Mouse (Mus musculus) limb, embryonic 13.5 days (tissue): ENCODE results near the gene Clec4b2. TPM values are rescaled to one million over a fixed set of nuclear protein-coding genes. Genes with fewer than 3 reads are reported as not detected.
"Not testable (repeated sequence)": the region's sequence is repeated elsewhere in the genome, so short reads cannot be mapped to it uniquely, and the experiment has no call there.

Source experiments
- ATAC-seq: fragments of 200-750 bp; cut with Nextera tagmentation; 2 replicates; pipeline ENCODE4 v1.8.0; 2017; ENCODE audit warnings: low read depth, moderate number of reproducible peaks, moderate TSS enrichment; ENCODE audit not compliant: low FRiP score
- H3K27ac ChIP-seq: fragments of 300-500 bp; sonication (generic); 2 replicates; pipeline ENCODE4 v1.5.1; 2015; ENCODE audit warnings: inconsistent platforms, mild to moderate bottlenecking, moderate library complexity
- H3K27me3 ChIP-seq: fragments of 300-500 bp; sonication (generic); 2 replicates; pipeline ENCODE4 v1.6.1; 2015; ENCODE audit warnings: mild to moderate bottlenecking, inconsistent platforms
- H3K36me3 ChIP-seq: fragments of 300-500 bp; sonication (generic); 2 replicates; pipeline ENCODE4 v1.6.1; 2015; ENCODE audit warnings: inconsistent platforms, mild to moderate bottlenecking, moderate library complexity
- H3K4me1 ChIP-seq: fragments of 300-500 bp; sonication (generic); 2 replicates; pipeline ENCODE4 v1.6.1; 2015; ENCODE audit warnings: inconsistent platforms
- H3K4me2 ChIP-seq: fragments of 300-500 bp; sonication (generic); replicated peaks from 2 replicates; pipeline ENCODE4 v1.6.1; 2015; ENCODE audit warnings: inconsistent platforms, mild to moderate bottlenecking, moderate library complexity
- H3K4me3 ChIP-seq: fragments of 300-500 bp; sonication (generic); 2 replicates; pipeline ENCODE4 v1.5.1; 2015; ENCODE audit warnings: moderate library complexity, mild to moderate bottlenecking, inconsistent platforms
- H3K9ac ChIP-seq: fragments of 300-500 bp; sonication (generic); 2 replicates; pipeline ENCODE4 v1.6.1; 2015; ENCODE audit warnings: mild to moderate bottlenecking, inconsistent platforms
- H3K9me3 ChIP-seq: fragments of 300-500 bp; sonication (generic); 2 replicates; pipeline ENCODE4 v1.6.1; 2016; ENCODE audit warnings: inconsistent platforms
- WGBS: fragments of 180-500 bp; shearing (Covaris S2); methylation state at CpG from one replicate; pipeline ENCODE4 v1.1.7; 2015; 5-methylcytosine and 5-hydroxymethylcytosine counted together
- polyA plus RNA-seq: library from polyadenylated mRNA; unstranded; fragments of >200 nt; fragmentation: Nextera tagmentation; extraction: Ambion mirVana; gene quantifications from 2 replicates; pipeline ENCODE4 v1.2.1, GENCODE M21; 2015

The Clec4b2 gene
- polyA plus RNA-seq, 1 experiment from 2014 or later: not detected

- H3K4me1 ChIP-seq: no peaks in the 10 kb centered on the region
- no peak within 1 kb of the TSS for H3K27ac ChIP-seq
- ATAC-seq: no peak
- no peak within 1 kb of the TSS for H3K9ac ChIP-seq
- H3K36me3 ChIP-seq: no peaks in the 10 kb centered on the region
- no peak within 1 kb of the TSS for H3K4me3 ChIP-seq
- 72% methylated on average over 3 of the region's 3 CpGs for WGBS
- H3K27me3 ChIP-seq: no peaks in the 10 kb centered on the region
- H3K4me2 ChIP-seq: no peak within 1 kb of the TSS
- H3K9me3 ChIP-seq: no peaks in the 10 kb centered on the region
Measured at GRCm38 (mm10) chr6:123229644-123230043, 57.0 kb downstream of the Clec4b2 start, which contains the start of gene Clec4n. TSS of gene Clec4n (plus strand) at chr6:123229843.

- Histone ChIP-seq H3K4me2 (no peak overlapping the region), H3K9ac (no peak overlapping the region), H3K4me3 (no peak overlapping the region), H3K27me3 (no peaks in the 10 kb centered on the region), H3K9me3 (no peaks in the 10 kb centered on the region), H3K27ac (no peak overlapping the region), H3K36me3 (no peaks in the 10 kb centered on the region), H3K4me1 (no peaks in the 10 kb centered on the region)
- ATAC-seq: no peak
- WGBS: 67% methylated on average over 2 of the region's 2 CpGs
Measured at GRCm38 (mm10) chr6:123231149-123231548, 58.5 kb downstream of the Clec4b2 start.

GRCm38 (mm10) chr6:123237582-123237981 is 64.9 kb downstream of the Clec4b2 start:
- no peaks in the 10 kb centered on the region for H3K36me3 ChIP-seq
- H3K4me3 ChIP-seq: no peak overlapping the region
- H3K9me3 ChIP-seq: no peaks in the 10 kb centered on the region
- H3K27me3 ChIP-seq: no peaks in the 10 kb centered on the region
- H3K4me2 ChIP-seq: no peak overlapping the region
- H3K27ac ChIP-seq: no peak overlapping the region
- no peaks in the 10 kb centered on the region for H3K4me1 ChIP-seq
- ATAC-seq: no peak
- no peak overlapping the region for H3K9ac ChIP-seq

DNA sequence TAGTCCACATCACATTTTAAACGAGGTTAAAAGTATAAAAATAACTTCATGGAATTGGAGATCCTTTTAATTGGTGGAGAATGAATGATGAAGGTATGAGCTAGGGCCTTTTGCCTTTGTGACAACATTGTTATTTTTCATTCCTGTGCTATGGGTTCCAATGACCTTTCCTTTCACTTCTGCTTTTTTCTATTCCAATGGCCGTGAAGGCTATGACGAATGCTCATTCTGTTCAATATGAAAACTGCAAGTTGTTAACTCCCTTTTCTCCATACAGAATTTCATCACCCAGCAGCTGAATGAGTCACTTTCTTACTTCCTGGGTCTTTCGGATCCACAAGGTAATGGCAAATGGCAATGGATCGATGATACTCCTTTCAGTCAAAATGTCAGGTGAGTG is 71.5 kb downstream of the Clec4b2 start:
- WGBS: 82% methylated on average over 5 of the region's 5 CpGs
- H3K36me3 ChIP-seq: no peaks in the 10 kb centered on the region
- H3K4me3 ChIP-seq: no peak overlapping the region
- H3K4me1 ChIP-seq: no peaks in the 10 kb centered on the region
- H3K4me2 ChIP-seq: no peak overlapping the region
- H3K9me3 ChIP-seq: no peaks in the 10 kb centered on the region
- H3K27ac ChIP-seq: no peak overlapping the region
- H3K27me3 ChIP-seq: no peaks in the 10 kb centered on the region
- no peak overlapping the region for H3K9ac ChIP-seq
- no peak for ATAC-seq

DNA sequence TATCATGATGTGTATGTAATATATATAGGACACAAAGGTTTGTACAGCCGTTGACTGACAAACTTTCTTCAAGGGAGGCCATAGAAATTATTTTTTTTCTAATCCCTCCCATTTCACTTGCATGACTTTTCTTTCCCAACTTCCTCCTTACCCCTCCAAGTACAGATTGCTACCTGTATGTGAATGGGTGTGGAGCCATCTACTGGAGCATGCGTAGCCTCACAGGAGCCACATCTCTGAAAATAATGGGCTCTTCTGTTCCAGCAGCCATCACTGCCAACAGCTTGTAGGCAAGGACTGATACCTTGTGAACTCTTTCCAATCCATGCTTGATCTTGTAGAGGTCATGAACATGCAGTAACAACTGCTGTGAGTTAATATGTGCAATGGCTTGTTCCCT is 76.2 kb downstream of the Clec4b2 start:
- ATAC-seq, H3K4me1 ChIP-seq, H3K9me3 ChIP-seq, H3K4me2 ChIP-seq, H3K9ac ChIP-seq, H3K36me3 ChIP-seq, H3K27ac ChIP-seq, H3K4me3 ChIP-seq, H3K27me3 ChIP-seq: not testable (repeated sequence)
- 82% methylated on average over 2 of the region's 2 CpGs for WGBS

DNA sequence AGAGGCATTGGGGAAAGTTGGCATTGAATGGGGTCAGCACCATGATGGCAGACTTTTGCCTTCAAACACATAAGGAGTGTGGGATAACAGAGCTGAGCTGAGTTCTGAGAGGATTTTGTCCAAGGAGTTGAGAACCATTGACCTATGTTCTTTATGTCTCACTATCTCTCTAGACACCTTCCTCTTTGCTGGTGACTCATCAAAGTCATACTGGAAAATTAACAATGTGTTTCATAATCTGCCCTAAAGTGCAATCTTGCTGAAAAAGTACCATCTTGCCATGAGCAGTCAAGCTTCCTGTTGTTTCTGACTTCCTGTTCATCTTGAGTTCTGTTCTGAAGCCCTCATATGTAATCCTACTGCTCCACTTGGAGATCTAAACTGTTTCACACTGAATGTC is 80.0 kb downstream of the Clec4b2 start:
- Histone ChIP-seq H3K27me3 (no peaks in the 10 kb centered on the region), H3K36me3 (no peaks in the 10 kb centered on the region), H3K27ac (no peak overlapping the region), H3K9ac (no peak overlapping the region), H3K4me2 (no peak overlapping the region), H3K4me1 (no peaks in the 10 kb centered on the region), H3K9me3 (0 out of 2 replicates have a peak, but pooled peaks cover 4% of the 10 kb centered on the region), H3K4me3 (no peak overlapping the region)
- ATAC-seq: no peak

Other genes with a start within 250 kb of the Clec4b2 start
- 1.5 and 1.7 TPM in 2 replicates for gene Clec4a3, start 220.4 kb upstream of the Clec4b2 start, polyA plus RNA-seq
- gene Clec4a4, start 182.5 kb upstream of the Clec4b2 start, polyA plus RNA-seq: not detected in 2 replicates
- not detected in 2 replicates for gene Clec4b1, start 122.9 kb upstream of the Clec4b2 start, polyA plus RNA-seq
- 1.3 and 2.4 TPM in 2 replicates for gene Clec4a2, start 66.5 kb upstream of the Clec4b2 start, polyA plus RNA-seq
- 1.1 and 1.7 TPM in 2 replicates for gene Clec4n, start 57.0 kb downstream of the Clec4b2 start, polyA plus RNA-seq
- gene Clec4d, start 89.2 kb downstream of the Clec4b2 start, polyA plus RNA-seq: 0.19 TPM in 1 of 2 replicates, not detected in the other
- not detected in 2 replicates for gene Clec4e, start 117.0 kb downstream of the Clec4b2 start, polyA plus RNA-seq
- gene Vmn2r19, start 135.4 kb downstream of the Clec4b2 start, polyA plus RNA-seq: not detected in 2 replicates
- not detected in 2 replicates for gene Vmn2r20, start 245.2 kb downstream of the Clec4b2 start, polyA plus RNA-seq